Mouse (Mus musculus) lung, embryonic 15.5 days (tissue): ENCODE measurements around the gene Khdrbs2. TPM values are rescaled to one million over a fixed set of nuclear protein-coding genes. Genes with fewer than 3 reads are reported as not detected.

Source experiments
- ATAC-seq: fragments of 200-750 bp; cut with Nextera tagmentation; 2 replicates; pipeline ENCODE4 v1.8.0; 2017; ENCODE audit warnings: moderate number of reproducible peaks, borderline replicate concordance; ENCODE audit not compliant: low FRiP score, low TSS enrichment; ENCODE audit errors: extremely low read depth
- H3K27ac ChIP-seq: fragments of 300-500 bp; sonication (generic); 2 replicates; pipeline ENCODE4 v1.5.1; 2015; ENCODE audit warnings: moderate library complexity, mild to moderate bottlenecking, inconsistent platforms
- H3K27me3 ChIP-seq: fragments of 300-500 bp; sonication (generic); 2 replicates; pipeline ENCODE4 v1.6.1; 2015; ENCODE audit warnings: inconsistent platforms
- H3K36me3 ChIP-seq: fragments of 300-500 bp; sonication (generic); 2 replicates; pipeline ENCODE4 v1.6.1; 2015; ENCODE audit warnings: inconsistent platforms
- H3K4me1 ChIP-seq: fragments of 300-500 bp; sonication (generic); 2 replicates; pipeline ENCODE4 v1.6.1; 2015; ENCODE audit warnings: inconsistent platforms
- H3K4me2 ChIP-seq: fragments of 300-500 bp; sonication (generic); 2 replicates; pipeline ENCODE4 v1.6.1; 2015; ENCODE audit warnings: inconsistent platforms, mild to moderate bottlenecking, moderate library complexity
- H3K4me3 ChIP-seq: fragments of 300-500 bp; sonication (generic); 2 replicates; pipeline ENCODE4 v1.5.1; 2015; ENCODE audit warnings: mild to moderate bottlenecking, inconsistent platforms
- H3K9ac ChIP-seq: fragments of 300-500 bp; sonication (generic); 2 replicates; pipeline ENCODE4 v1.6.1; 2015; ENCODE audit warnings: inconsistent platforms
- H3K9me3 ChIP-seq: fragments of 300-500 bp; sonication (generic); 2 replicates; pipeline ENCODE4 v1.6.1; 2016; ENCODE audit warnings: inconsistent platforms
- WGBS: fragments of 180-500 bp; shearing (Covaris S2); methylation state at CpG from one replicate; pipeline ENCODE4 v1.1.7; 2015; 5-methylcytosine and 5-hydroxymethylcytosine counted together
- polyA plus RNA-seq: library from polyadenylated mRNA; unstranded; fragments of >200 nt; fragmentation: Nextera tagmentation; extraction: Ambion mirVana; gene quantifications from 2 replicates; pipeline ENCODE4 v1.2.1, GENCODE M21; 2015

The Khdrbs2 gene
- 0.53 and 0.89 TPM in 2 replicates for polyA plus RNA-seq

- WGBS, result under 1% methylated on average over 53 of the region's 53 CpGs
- peak; percentile 100 for ATAC-seq
- H3K4me3 ChIP-seq, result peak within 1 kb of the TSS; percentile 44
- no peaks in the 10 kb centered on the region for H3K9me3 ChIP-seq
- H3K36me3 ChIP-seq, result no peaks in the 10 kb centered on the region
- peak within 1 kb of the TSS; percentile 88 for H3K4me2 ChIP-seq
- peaks cover 8% of the 10 kb centered on the region; the same call in 1 of the 2 replicates for H3K4me1 ChIP-seq
- peaks cover 22% of the 10 kb centered on the region for H3K27me3 ChIP-seq
- H3K27ac ChIP-seq, result no peak within 1 kb of the TSS
- no peak within 1 kb of the TSS for H3K9ac ChIP-seq
Observed at GRCm38 (mm10) chr1:32172506-32173239, at the start of gene Khdrbs2. Gene Khdrbs2 (plus strand): TSS chr1:32172714.

- Histone ChIP-seq H3K4me2 (no peak overlapping the region), H3K27me3 (peaks cover 22% of the 10 kb centered on the region), H3K36me3 (no peaks in the 10 kb centered on the region), H3K9me3 (no peaks in the 10 kb centered on the region), H3K27ac (no peak overlapping the region), H3K4me3 (no peak overlapping the region), H3K9ac (no peak overlapping the region), H3K4me1 (peaks cover 8% of the 10 kb centered on the region; the same call in 1 of the 2 replicates)
- 62% methylated on average over 5 of the region's 5 CpGs for WGBS
- no peak for ATAC-seq
Observed at GRCm38 (mm10) chr1:32174566-32174965, 2.1 kb downstream of the Khdrbs2 start.

- no peaks in the 10 kb centered on the region for H3K36me3 ChIP-seq
- H3K4me1 ChIP-seq, result no peaks in the 10 kb centered on the region
- no peak overlapping the region for H3K4me3 ChIP-seq
- no peaks in the 10 kb centered on the region for H3K27me3 ChIP-seq
- H3K4me2 ChIP-seq, result no peak overlapping the region
- ATAC-seq, result no peak
- no peaks in the 10 kb centered on the region for H3K9me3 ChIP-seq
- no peak overlapping the region for H3K27ac ChIP-seq
- 60% methylated on average over 1 of the region's 1 CpGs for WGBS
- no peak overlapping the region for H3K9ac ChIP-seq
Observed at GRCm38 (mm10) chr1:32199664-32200260, 27.2 kb downstream of the Khdrbs2 start.

- Histone ChIP-seq H3K36me3 (no peaks in the 10 kb centered on the region), H3K4me2 (no peak overlapping the region), H3K9me3 (no peaks in the 10 kb centered on the region), H3K4me1 (no peaks in the 10 kb centered on the region), H3K4me3 (no peak overlapping the region), H3K9ac (no peak overlapping the region), H3K27me3 (no peaks in the 10 kb centered on the region), H3K27ac (no peak overlapping the region)
- 80% methylated on average over 5 of the region's 5 CpGs for WGBS
- ATAC-seq, result no peak
Observed at GRCm38 (mm10) chr1:32248443-32248842, 75.9 kb downstream of the Khdrbs2 start.

GRCm38 (mm10) chr1:32249602-32250001 is 77.1 kb downstream of the Khdrbs2 start:
- Histone ChIP-seq H3K27ac (no peak overlapping the region), H3K36me3 (no peaks in the 10 kb centered on the region), H3K4me3 (no peak overlapping the region), H3K4me2 (no peak overlapping the region), H3K9ac (no peak overlapping the region), H3K27me3 (no peaks in the 10 kb centered on the region), H3K9me3 (no peaks in the 10 kb centered on the region), H3K4me1 (no peaks in the 10 kb centered on the region)
- 92% methylated on average over 2 of the region's 2 CpGs for WGBS
- ATAC-seq, result no peak

GRCm38 (mm10) chr1:32250337-32250736 is 77.8 kb downstream of the Khdrbs2 start:
- no peaks in the 10 kb centered on the region for H3K27me3 ChIP-seq
- H3K4me3 ChIP-seq, result no peak overlapping the region
- no peaks in the 10 kb centered on the region for H3K36me3 ChIP-seq
- H3K27ac ChIP-seq, result no peak overlapping the region
- no peak for ATAC-seq
- no peak overlapping the region for H3K9ac ChIP-seq
- WGBS, result 83% methylated on average over 1 of the region's 1 CpGs
- no peaks in the 10 kb centered on the region for H3K9me3 ChIP-seq
- no peaks in the 10 kb centered on the region for H3K4me1 ChIP-seq
- no peak overlapping the region for H3K4me2 ChIP-seq

GRCm38 (mm10) chr1:32258942-32259341 is 86.4 kb downstream of the Khdrbs2 start:
- no peak overlapping the region for H3K9ac ChIP-seq
- H3K27ac ChIP-seq, result no peak overlapping the region
- 89% methylated on average over 3 of the region's 3 CpGs for WGBS
- H3K9me3 ChIP-seq, result no peaks in the 10 kb centered on the region
- H3K36me3 ChIP-seq, result no peaks in the 10 kb centered on the region
- H3K27me3 ChIP-seq, result no peaks in the 10 kb centered on the region
- ATAC-seq, result no peak
- no peak overlapping the region for H3K4me2 ChIP-seq
- no peaks in the 10 kb centered on the region for H3K4me1 ChIP-seq
- no peak overlapping the region for H3K4me3 ChIP-seq

- no peak overlapping the region for H3K9ac ChIP-seq
- no peak overlapping the region for H3K27ac ChIP-seq
- no peaks in the 10 kb centered on the region for H3K27me3 ChIP-seq
- no peaks in the 10 kb centered on the region for H3K9me3 ChIP-seq
- WGBS, result 94% methylated on average over 3 of the region's 3 CpGs
- ATAC-seq, result no peak
- no peak overlapping the region for H3K4me2 ChIP-seq
- no peaks in the 10 kb centered on the region for H3K36me3 ChIP-seq
- H3K4me3 ChIP-seq, result no peak overlapping the region
- H3K4me1 ChIP-seq, result no peaks in the 10 kb centered on the region
Observed at GRCm38 (mm10) chr1:32270519-32270918, 98.0 kb downstream of the Khdrbs2 start.

GRCm38 (mm10) chr1:32294702-32295101 is 122.2 kb downstream of the Khdrbs2 start:
- no peak overlapping the region for H3K27ac ChIP-seq
- H3K4me2 ChIP-seq, result no peak overlapping the region
- WGBS, result 78% methylated on average over 1 of the region's 1 CpGs
- ATAC-seq, result no peak
- no peaks in the 10 kb centered on the region for H3K27me3 ChIP-seq
- no peak overlapping the region for H3K9ac ChIP-seq
- H3K36me3 ChIP-seq, result no peaks in the 10 kb centered on the region
- no peaks in the 10 kb centered on the region for H3K4me1 ChIP-seq
- H3K4me3 ChIP-seq, result no peak overlapping the region
- H3K9me3 ChIP-seq, result no peaks in the 10 kb centered on the region

GRCm38 (mm10) chr1:32301391-32301790 is 128.9 kb downstream of the Khdrbs2 start:
- no peak for ATAC-seq
- Histone ChIP-seq H3K4me1 (no peaks in the 10 kb centered on the region), H3K27me3 (no peaks in the 10 kb centered on the region), H3K9ac (no peak overlapping the region), H3K27ac (no peak overlapping the region), H3K4me3 (no peak overlapping the region), H3K36me3 (no peaks in the 10 kb centered on the region), H3K4me2 (no peak overlapping the region), H3K9me3 (no peaks in the 10 kb centered on the region)
- 64% methylated on average over 5 of the region's 5 CpGs for WGBS

GRCm38 (mm10) chr1:32309074-32309473 is 136.6 kb downstream of the Khdrbs2 start:
- Histone ChIP-seq H3K9me3 (no peaks in the 10 kb centered on the region), H3K4me3 (no peak overlapping the region), H3K36me3 (no peaks in the 10 kb centered on the region), H3K27ac (no peak overlapping the region), H3K27me3 (no peaks in the 10 kb centered on the region), H3K4me1 (no peaks in the 10 kb centered on the region), H3K4me2 (no peak overlapping the region), H3K9ac (no peak overlapping the region)
- 54% methylated on average over 3 of the region's 3 CpGs for WGBS
- ATAC-seq, result no peak

GRCm38 (mm10) chr1:32309637-32310036 is 137.1 kb downstream of the Khdrbs2 start:
- H3K27ac ChIP-seq, result no peak overlapping the region
- ATAC-seq, result no peak
- H3K4me2 ChIP-seq, result no peak overlapping the region
- no peaks in the 10 kb centered on the region for H3K27me3 ChIP-seq
- no peak overlapping the region for H3K4me3 ChIP-seq
- H3K36me3 ChIP-seq, result no peaks in the 10 kb centered on the region
- no peaks in the 10 kb centered on the region for H3K9me3 ChIP-seq
- H3K9ac ChIP-seq, result no peak overlapping the region
- no peaks in the 10 kb centered on the region for H3K4me1 ChIP-seq
